Mouse (Mus musculus) bone marrow, adult 2 months (tissue): ENCODE measurements around the gene Tex35.

Experiments used
- CTCF ChIP-seq: fragments of 200-500 bp; IDR thresholded peaks from 2 replicates; pipeline ENCODE4 v1.5.1; 2011; ENCODE audit warnings: low read length, control low read depth; ENCODE audit not compliant: control insufficient read depth, insufficient read depth
- POLR2A ChIP-seq: fragments of 200-500 bp; IDR thresholded peaks from 2 replicates; pipeline ENCODE4 v1.6.1; 2011; ENCODE audit warnings: low read depth, mild to moderate bottlenecking, control low read depth, low read length, borderline replicate concordance; ENCODE audit not compliant: control insufficient read depth

- TF ChIP-seq CTCF (no peak), POLR2A (no peak)
These were observed 19.7 kb upstream of the Tex35 start for GRCm38 (mm10) chr1:157128219-157128618.
